Mouse (Mus musculus) hindbrain, embryonic 14.5 days (tissue): ENCODE data around the gene Krtap5-2. TPM values are rescaled to one million over a fixed set of nuclear protein-coding genes. Genes with fewer than 3 reads are reported as not detected.
"Not testable (repeated sequence)": the region's sequence is repeated elsewhere in the genome, so short reads cannot be mapped to it uniquely, and the experiment has no call there.

ENCODE experiments used
- ATAC-seq: fragments of 200-750 bp; cut with Nextera tagmentation; 2 replicates; pipeline ENCODE4 v1.8.0; 2017; ENCODE audit warnings: moderate number of reproducible peaks, mild to moderate bottlenecking, moderate TSS enrichment, moderate library complexity; ENCODE audit not compliant: low FRiP score
- DNase-seq: peaks from one replicate; pipeline ENCODE4 v3.0.0-alpha.2; 2015; ENCODE audit warnings: low spot score
- H3K27ac ChIP-seq: fragments of 300-500 bp; sonication (generic); 2 replicates; pipeline ENCODE4 v1.5.1; 2014; ENCODE audit warnings: mild to moderate bottlenecking, moderate library complexity
- H3K27me3 ChIP-seq: fragments of 300-500 bp; sonication (generic); 2 replicates; pipeline ENCODE4 v1.6.1; 2014; ENCODE audit warnings: mild to moderate bottlenecking, low read length, mixed read lengths; ENCODE audit not compliant: control insufficient read depth, insufficient read depth
- H3K36me3 ChIP-seq: fragments of 300-500 bp; sonication (generic); replicated peaks from 2 replicates; pipeline ENCODE4 v1.6.1; 2014; ENCODE audit not compliant: control insufficient read depth, insufficient read depth
- H3K4me1 ChIP-seq: fragments of 300-500 bp; sonication (generic); replicated peaks from 2 replicates; pipeline ENCODE4 v1.6.1; 2014; ENCODE audit warnings: antibody characterized with exemption, low read length, mixed read lengths; ENCODE audit not compliant: control insufficient read depth, insufficient read depth
- H3K4me2 ChIP-seq: fragments of 300-500 bp; sonication (generic); replicated peaks from 2 replicates; pipeline ENCODE4 v1.6.1; 2014; ENCODE audit warnings: mild to moderate bottlenecking, moderate library complexity
- H3K4me3 ChIP-seq: fragments of 300-500 bp; sonication (generic); replicated peaks from 2 replicates; pipeline ENCODE4 v1.5.1; 2014; ENCODE audit warnings: mild to moderate bottlenecking, low read length
- H3K9ac ChIP-seq: fragments of 300-500 bp; sonication (generic); 2 replicates; pipeline ENCODE4 v1.6.1; 2014
- H3K9me3 ChIP-seq: fragments of 300-500 bp; sonication (generic); 2 replicates; pipeline ENCODE4 v1.6.1; 2016; ENCODE audit warnings: low read length; ENCODE audit not compliant: control insufficient read depth
- WGBS: fragments of 180-500 bp; shearing (Covaris S2); extraction: QIAGEN DNeasy Blood & Tissue Kit; methylation state at CpG from one replicate; pipeline ENCODE4 v1.1.7; 2014; 5-methylcytosine and 5-hydroxymethylcytosine counted together
- polyA plus RNA-seq: library from polyadenylated mRNA; unstranded; fragments of >200 nt; fragmentation: Nextera tagmentation; extraction: Ambion mirVana; gene quantifications from 2 replicates; pipeline ENCODE4 v1.2.1, GENCODE M21; 2014

Gene Krtap5-2
- polyA plus RNA-seq, 1 experiment from 2014 or later: not detected

- H3K4me1 ChIP-seq: no peaks in the 10 kb centered on the region
- H3K27ac ChIP-seq: no peak overlapping the region
- H3K4me3 ChIP-seq: no peak overlapping the region
- ATAC-seq (no peak), DNase-seq (no peak)
- H3K9me3 ChIP-seq: no peaks in the 10 kb centered on the region
- H3K27me3 ChIP-seq: no peaks in the 10 kb centered on the region
- 42% methylated on average over 4 of the region's 4 CpGs for WGBS
- H3K4me2 ChIP-seq: no peak overlapping the region
- H3K36me3 ChIP-seq: no peaks in the 10 kb centered on the region
- no peak overlapping the region for H3K9ac ChIP-seq
These were observed 30.3 kb downstream of the Krtap5-2 start for GRCm38 (mm10) chr7:142145413-142145940.

GRCm38 (mm10) chr7:142144507-142144906 lies 31.3 kb downstream of the Krtap5-2 start, which contains the start of gene Gm45337:
TSS of gene Gm45337 (minus strand) at chr7:142144607.
- H3K27me3 ChIP-seq: no peaks in the 10 kb centered on the region
- H3K4me3 ChIP-seq: no peak within 1 kb of the TSS
- no peak for ATAC-seq
- no peaks in the 10 kb centered on the region for H3K36me3 ChIP-seq
- no peak within 1 kb of the TSS for H3K4me2 ChIP-seq
- no peak for DNase-seq
- no peaks in the 10 kb centered on the region for H3K9me3 ChIP-seq
- H3K27ac ChIP-seq: no peak within 1 kb of the TSS
- H3K9ac ChIP-seq: no peak within 1 kb of the TSS
- 73% methylated on average over 1 of the region's 1 CpGs for WGBS
- H3K4me1 ChIP-seq: no peaks in the 10 kb centered on the region

- whole genome bisulfite sequencing: 57% methylated on average over 1 of the region's 1 CpGs
- ATAC-seq, DNase-seq, H3K36me3 ChIP-seq, H3K4me3 ChIP-seq, H3K27ac ChIP-seq, H3K9me3 ChIP-seq, H3K4me2 ChIP-seq, H3K4me1 ChIP-seq, H3K27me3 ChIP-seq, H3K9ac ChIP-seq: not testable (repeated sequence)
These were observed 32.2 kb downstream of the Krtap5-2 start for GRCm38 (mm10) chr7:142143506-142144010.

GRCm38 (mm10) chr7:142140696-142141095 lies 35.1 kb downstream of the Krtap5-2 start:
- 62% methylated on average over 1 of the region's 1 CpGs for WGBS
- no peak overlapping the region for H3K4me3 ChIP-seq
- H3K9ac ChIP-seq: no peak overlapping the region
- H3K4me2 ChIP-seq: no peak overlapping the region
- no peaks in the 10 kb centered on the region for H3K36me3 ChIP-seq
- H3K9me3 ChIP-seq: no peaks in the 10 kb centered on the region
- no peaks in the 10 kb centered on the region for H3K4me1 ChIP-seq
- no peak overlapping the region for H3K27ac ChIP-seq
- no peaks in the 10 kb centered on the region for H3K27me3 ChIP-seq
- ATAC-seq: no peak
- DNase-seq: no peak

- H3K4me2 ChIP-seq, H3K9me3 ChIP-seq, H3K27me3 ChIP-seq, H3K4me3 ChIP-seq, H3K36me3 ChIP-seq, H3K4me1 ChIP-seq, H3K27ac ChIP-seq, DNase-seq, H3K9ac ChIP-seq, ATAC-seq: not testable (repeated sequence)
- 43% methylated on average over 2 of the region's 2 CpGs for WGBS
These were observed 39.9 kb downstream of the Krtap5-2 start, which contains the start of gene Gm39115 for GRCm38 (mm10) chr7:142135934-142136333. TSS of gene Gm39115 (minus strand) at chr7:142136034.

- no peak for ATAC-seq
- no peak overlapping the region for H3K27ac ChIP-seq
- H3K27me3 ChIP-seq: no peaks in the 10 kb centered on the region
- H3K9ac ChIP-seq: no peak overlapping the region
- H3K9me3 ChIP-seq: no peaks in the 10 kb centered on the region
- H3K4me1 ChIP-seq: no peaks in the 10 kb centered on the region
- no peak overlapping the region for H3K4me3 ChIP-seq
- DNase-seq: peak; percentile 40
- 59% methylated on average over 4 of the region's 4 CpGs for WGBS
- H3K36me3 ChIP-seq: no peaks in the 10 kb centered on the region
- no peak overlapping the region for H3K4me2 ChIP-seq
These were observed 41.4 kb downstream of the Krtap5-2 start for GRCm38 (mm10) chr7:142134206-142134995.

GRCm38 (mm10) chr7:142128843-142129242 lies 47.0 kb downstream of the Krtap5-2 start:
- H3K4me2 ChIP-seq: no peak overlapping the region
- WGBS: 67% methylated on average over 4 of the region's 4 CpGs
- H3K9me3 ChIP-seq: no peaks in the 10 kb centered on the region
- H3K36me3 ChIP-seq: no peaks in the 10 kb centered on the region
- H3K27ac ChIP-seq: no peak overlapping the region
- no peaks in the 10 kb centered on the region for H3K27me3 ChIP-seq
- no peaks in the 10 kb centered on the region for H3K4me1 ChIP-seq
- DNase-seq: no peak
- no peak overlapping the region for H3K9ac ChIP-seq
- no peak overlapping the region for H3K4me3 ChIP-seq
- no peak for ATAC-seq

Other genes starting within 250 kb of the Krtap5-2 start
- gene Brsk2, start 226.3 kb downstream of the Krtap5-2 start, polyA plus RNA-seq: 23.3 and 24.8 TPM in 2 replicates
- gene Mob2, start 114.9 kb downstream of the Krtap5-2 start, polyA plus RNA-seq: 46.4 and 50.2 TPM in 2 replicates
- gene Dusp8, start 80.2 kb downstream of the Krtap5-2 start, polyA plus RNA-seq: 133 and 142 TPM in 2 replicates
- not detected in 2 replicates for gene Gm45618, start 55.3 kb downstream of the Krtap5-2 start, polyA plus RNA-seq
- not detected in 2 replicates for gene Gm39115, start 40.0 kb downstream of the Krtap5-2 start, polyA plus RNA-seq
- gene Gm45337, start 31.4 kb downstream of the Krtap5-2 start, polyA plus RNA-seq: 0.15 TPM in 1 of 2 replicates, not detected in the other
- not detected in 2 replicates for gene Gm29735, start 18.9 kb downstream of the Krtap5-2 start, polyA plus RNA-seq
- gene Gm4553, start 10.3 kb downstream of the Krtap5-2 start, polyA plus RNA-seq: not detected in 2 replicates
- gene Gm10153, start 14.4 kb upstream of the Krtap5-2 start, polyA plus RNA-seq: not detected in 2 replicates
- gene Krtap5-3, start 25.4 kb upstream of the Krtap5-2 start, polyA plus RNA-seq: not detected in 2 replicates
- not detected in 2 replicates for gene Gm7579, start 35.9 kb upstream of the Krtap5-2 start, polyA plus RNA-seq
- not detected in 2 replicates for gene Krtap5-5, start 54.0 kb upstream of the Krtap5-2 start, polyA plus RNA-seq
- gene Gm40460, start 65.1 kb upstream of the Krtap5-2 start, polyA plus RNA-seq: not detected in 2 replicates
- not detected in 2 replicates for gene Gm2431, start 82.3 kb upstream of the Krtap5-2 start, polyA plus RNA-seq
- not detected in 2 replicates for gene Gm4559, start 98.4 kb upstream of the Krtap5-2 start, polyA plus RNA-seq
- not detected in 2 replicates for gene Krtap5-1, start 121.1 kb upstream of the Krtap5-2 start, polyA plus RNA-seq
- gene Krtap5-4, start 127.5 kb upstream of the Krtap5-2 start, polyA plus RNA-seq: not detected in 2 replicates
- gene Ifitm10, start 197.7 kb upstream of the Krtap5-2 start, polyA plus RNA-seq: 6.4 and 7.3 TPM in 2 replicates
- not detected in 2 replicates for gene Gm49369, start 206.7 kb upstream of the Krtap5-2 start, polyA plus RNA-seq
- gene Ctsd, start 212.0 kb upstream of the Krtap5-2 start, polyA plus RNA-seq: 313 and 325 TPM in 2 replicates